Mouse (Mus musculus) ZHBTc4 (cell line): ENCODE results near the gene Gm5726.
"Not testable (repeated sequence)": the region's sequence is repeated elsewhere in the genome, so short reads cannot be mapped to it uniquely, and the experiment has no call there.

Source experiments
- DNase-seq: peaks from one replicate; pipeline ENCODE4 v3.0.0-alpha.2; 2011; ENCODE audit warnings: low read depth, low spot score

Gm5726 gene

DNA sequence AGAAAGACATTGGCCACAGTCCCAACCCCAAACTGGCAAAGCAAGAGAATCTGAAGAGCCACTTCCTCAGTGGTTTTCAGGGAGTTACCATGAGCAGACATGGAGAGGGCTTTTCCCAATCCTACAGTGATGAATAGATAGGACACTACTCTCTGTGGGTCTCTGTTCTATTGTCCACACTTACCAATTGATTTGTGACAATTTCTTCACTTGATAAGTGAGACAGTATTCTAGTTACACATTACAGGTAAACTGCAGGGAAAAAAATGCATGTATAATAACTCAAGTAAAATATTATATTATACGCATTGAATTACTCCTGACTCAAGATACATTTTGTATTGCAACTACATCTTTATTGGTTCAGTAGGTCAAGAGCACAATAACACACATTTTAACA, at the start of gene Gm5726:
Gene Gm5726, minus strand, starts transcription at position 101 of the 400 bp plus-strand sequence.
- DNase-seq, result not testable (repeated sequence)

DNA sequence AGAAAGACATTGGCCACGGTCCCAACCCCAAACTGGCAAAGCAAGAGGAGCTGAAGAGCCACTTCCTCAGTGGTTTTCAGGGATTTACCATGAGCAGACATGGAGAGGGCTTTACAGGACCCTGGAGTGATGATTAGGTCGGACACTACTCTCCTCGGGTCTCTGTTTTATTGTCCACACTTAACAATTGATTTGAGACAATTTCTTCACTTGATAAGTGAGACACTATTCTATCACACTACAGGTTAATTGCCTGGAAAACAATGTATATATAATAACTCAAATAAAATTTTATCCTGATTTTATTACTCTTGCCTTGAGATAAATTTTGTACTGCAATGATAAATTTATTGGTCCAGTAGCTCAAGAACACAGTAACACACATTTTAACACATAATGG, 30.6 kb upstream of the Gm5726 start, which contains the start of gene Gm4141:
Gene Gm4141, minus strand, starts transcription at position 101 of the 400 bp plus-strand sequence.
- DNase-seq, result not testable (repeated sequence)

DNA sequence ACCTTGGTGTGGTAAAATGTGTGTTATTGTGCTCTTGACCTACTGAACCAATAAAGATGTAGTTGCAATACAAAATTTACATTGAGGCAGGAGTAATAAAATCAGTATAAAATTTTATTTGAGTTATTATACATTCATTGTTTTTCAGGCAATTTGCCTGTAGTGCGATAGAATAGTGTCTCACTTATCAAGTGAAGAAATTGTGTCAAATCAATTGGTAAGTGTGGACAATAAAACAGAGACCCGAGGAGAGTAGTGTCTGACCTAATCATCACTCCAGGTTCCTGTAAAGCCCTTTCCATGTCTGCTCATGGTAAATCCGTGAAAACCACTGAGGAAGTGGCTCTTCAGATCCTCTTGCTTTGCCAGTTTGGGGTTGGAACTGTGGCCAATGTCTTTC, 12.0 kb downstream of the Gm5726 start, which contains the start of gene Vmn1r104:
Gene Vmn1r104, plus strand, starts transcription at position 301 of the 400 bp plus-strand sequence.
- DNase-seq, result not testable (repeated sequence)

GRCm38 (mm10) chr7:20510434-20510833, 35.1 kb downstream of the Gm5726 start, which contains the start of gene Vmn1r103:
Gene Vmn1r103, minus strand, starts transcription at chr7:20510534.
- DNase-seq, result not testable (repeated sequence)
